Mouse (Mus musculus) stomach, postnatal 0 days (tissue): Measurements from ENCODE around the gene Rap2a. TPM values are rescaled to one million over a fixed set of nuclear protein-coding genes. Genes with fewer than 3 reads are reported as not detected.

Experiments used
- ATAC-seq: fragments of 200-750 bp; cut with Nextera tagmentation; 2 replicates; pipeline ENCODE4 v1.8.0; 2017; ENCODE audit not compliant: low FRiP score, low TSS enrichment
- DNase-seq: peaks from one replicate; pipeline ENCODE4 v3.0.0-alpha.2; 2016; ENCODE audit warnings: low spot score
- H3K27ac ChIP-seq: fragments of 300-500 bp; sonication (generic); replicated peaks from 2 replicates; pipeline ENCODE4 v1.5.1; 2014; ENCODE audit warnings: mild to moderate bottlenecking, control low read depth
- H3K27me3 ChIP-seq: fragments of 300-500 bp; sonication (generic); 2 replicates; pipeline ENCODE4 v1.6.1; 2014; ENCODE audit warnings: low read length; ENCODE audit not compliant: control insufficient read depth, insufficient read depth
- H3K36me3 ChIP-seq: fragments of 300-500 bp; sonication (generic); 2 replicates; pipeline ENCODE4 v1.6.1; 2014; ENCODE audit warnings: low read length, mixed read lengths; ENCODE audit not compliant: control insufficient read depth, insufficient read depth
- H3K4me1 ChIP-seq: fragments of 300-500 bp; sonication (generic); replicated peaks from 2 replicates; pipeline ENCODE4 v1.6.1; 2014; ENCODE audit warnings: antibody characterized with exemption; ENCODE audit not compliant: control insufficient read depth, insufficient read depth
- H3K4me2 ChIP-seq: fragments of 300-500 bp; sonication (generic); replicated peaks from 2 replicates; pipeline ENCODE4 v1.6.1; 2014; ENCODE audit warnings: low read depth, mild to moderate bottlenecking, control low read depth, moderate library complexity
- H3K4me3 ChIP-seq: fragments of 300-500 bp; sonication (generic); 2 replicates; pipeline ENCODE4 v1.5.1; 2014; ENCODE audit warnings: low read depth, low read length, control low read depth
- H3K9ac ChIP-seq: fragments of 300-500 bp; sonication (generic); 2 replicates; pipeline ENCODE4 v1.6.1; 2014; ENCODE audit warnings: mild to moderate bottlenecking, low read length, control low read depth, mixed read lengths
- H3K9me3 ChIP-seq: fragments of 300-500 bp; sonication (generic); 2 replicates; pipeline ENCODE4 v1.6.1; 2016; ENCODE audit warnings: low read length; ENCODE audit not compliant: control insufficient read depth
- CTCF ChIP-seq: IDR thresholded peaks from 2 replicates; pipeline ENCODE4 v1.5.1; 2016; ENCODE audit warnings: antibody characterized with exemption, low read depth, mild to moderate bottlenecking, moderate library complexity
- EP300 ChIP-seq: optimal IDR thresholded peaks from 2 replicates; pipeline ENCODE3; 2016; ENCODE audit warnings: antibody characterized with exemption
- WGBS: fragments of 180-500 bp; shearing (Covaris S2); extraction: QIAGEN DNeasy Blood & Tissue Kit; methylation state at CpG from one replicate; pipeline ENCODE4 v1.1.7; 2014; 5-methylcytosine and 5-hydroxymethylcytosine counted together
- polyA plus RNA-seq: library from polyadenylated mRNA; unstranded; fragments of >200 nt; fragmentation: Nextera tagmentation; extraction: Ambion mirVana; gene quantifications from 2 replicates; pipeline ENCODE4 v1.2.1, GENCODE M21; 2015

Gene Rap2a
- polyA plus RNA-seq = 10.3 and 11.7 TPM in 2 replicates

DNA sequence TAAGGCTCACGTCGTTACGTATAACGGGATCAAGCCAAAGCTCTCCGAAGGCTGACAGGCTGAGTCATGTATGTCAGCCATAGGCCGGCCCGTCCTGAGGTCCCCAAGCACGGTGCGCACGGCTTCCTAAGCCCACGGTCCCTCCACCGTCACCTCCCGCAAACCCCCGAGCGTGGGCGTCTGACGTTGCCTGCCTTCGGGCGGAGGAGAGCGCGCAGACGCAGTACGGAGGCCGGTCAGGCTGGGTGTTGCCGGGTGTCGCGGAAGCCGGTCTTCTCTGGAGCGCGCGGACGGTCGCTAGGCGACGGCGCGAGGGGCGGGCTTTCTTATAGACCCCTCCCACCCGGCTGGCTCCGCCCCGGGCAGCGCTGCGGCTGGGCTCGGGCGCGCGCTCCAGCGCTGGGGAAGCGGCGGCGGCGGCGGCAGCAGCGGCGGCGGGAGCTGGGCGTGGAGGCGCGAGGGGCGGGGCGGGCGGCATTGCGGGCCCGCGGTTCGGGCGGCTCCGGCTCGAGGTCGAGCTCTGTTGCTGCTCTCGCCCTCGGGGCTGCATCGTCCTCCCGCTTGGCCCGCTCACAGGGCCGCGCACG, at the start of gene Rap2a:
Gene Rap2a, plus strand, starts transcription at position 463 of the 587 bp plus-strand sequence.
- TF ChIP-seq CTCF = no peak
- peak within 1 kb of the TSS; percentile 85 for H3K9ac ChIP-seq
- H3K4me1 ChIP-seq = no peaks in the 10 kb centered on the region
- peak within 1 kb of the TSS; percentile 98 for H3K27ac ChIP-seq
- peak within 1 kb of the TSS; percentile 74 for H3K4me3 ChIP-seq
- 0% methylated on average over 35 of the region's 78 CpGs for WGBS
- H3K27me3 ChIP-seq = no peaks in the 10 kb centered on the region
- peak; percentile 93 for ATAC-seq
- H3K4me2 ChIP-seq = peak within 1 kb of the TSS; percentile 80
- H3K9me3 ChIP-seq = no peaks in the 10 kb centered on the region
- DNase-seq = peak; percentile 98
- H3K36me3 ChIP-seq = no peaks in the 10 kb centered on the region

DNA sequence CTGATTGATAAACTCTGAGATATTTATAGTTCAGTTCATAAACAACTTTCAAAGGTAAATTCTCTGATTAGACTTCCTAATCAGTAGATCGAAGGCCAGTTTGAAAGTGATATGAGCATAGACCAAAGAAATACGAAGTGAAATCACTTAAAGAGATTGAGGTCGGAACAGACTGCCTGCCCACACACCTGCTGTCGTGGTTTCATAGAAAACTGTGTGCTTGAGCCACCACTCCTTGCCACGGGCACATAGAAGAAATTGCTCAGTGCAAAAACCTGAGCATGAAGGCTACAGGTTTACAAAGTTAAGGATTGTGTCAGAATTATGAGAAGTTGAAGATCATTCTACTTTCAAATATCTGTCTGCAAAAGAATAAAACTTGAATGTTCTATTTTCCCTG, 49.7 kb upstream of the Rap2a start:
- H3K4me1 ChIP-seq = no peaks in the 10 kb centered on the region
- no peak for TF ChIP-seq EP300
- no peak for TF ChIP-seq CTCF
- no peak overlapping the region for H3K9ac ChIP-seq
- H3K4me3 ChIP-seq = no peak overlapping the region
- no peak overlapping the region for H3K27ac ChIP-seq
- no peak overlapping the region for H3K4me2 ChIP-seq
- H3K27me3 ChIP-seq = no peaks in the 10 kb centered on the region
- no peak for ATAC-seq
- 89% methylated on average over 5 of the region's 5 CpGs for WGBS
- peaks cover 8% of the 10 kb centered on the region for H3K36me3 ChIP-seq
- no peak for DNase-seq
- H3K9me3 ChIP-seq = no peaks in the 10 kb centered on the region

DNA sequence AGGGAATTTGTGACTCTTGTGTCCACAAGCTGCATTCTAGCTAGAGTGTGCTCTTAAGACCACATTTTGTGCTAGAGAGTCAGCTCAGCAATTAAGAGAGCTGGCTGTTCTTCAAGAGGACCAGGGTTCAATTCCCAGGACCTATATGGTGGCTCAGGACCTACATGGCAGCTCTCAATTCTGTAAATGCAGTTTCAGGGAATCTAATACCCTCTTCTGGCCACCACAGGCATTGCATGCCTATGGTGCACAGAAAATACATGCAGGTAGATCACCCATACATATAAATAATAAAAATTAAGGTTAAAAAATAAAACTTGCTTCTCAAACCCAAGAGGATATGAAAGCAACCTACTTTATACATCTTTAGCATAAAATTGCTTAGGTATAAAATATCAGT, 45.5 kb upstream of the Rap2a start:
- Histone ChIP-seq H3K9me3 (no peaks in the 10 kb centered on the region), H3K4me3 (no peak overlapping the region), H3K4me1 (no peaks in the 10 kb centered on the region), H3K4me2 (no peak overlapping the region), H3K27ac (no peak overlapping the region), H3K36me3 (peaks cover 3% of the 10 kb centered on the region; the same call in 1 of the 2 replicates), H3K27me3 (no peaks in the 10 kb centered on the region), H3K9ac (no peak overlapping the region)
- TF ChIP-seq EP300 = no peak
- peak; percentile 66 for TF ChIP-seq CTCF
- DNase-seq (no peak), ATAC-seq (no peak)

DNA sequence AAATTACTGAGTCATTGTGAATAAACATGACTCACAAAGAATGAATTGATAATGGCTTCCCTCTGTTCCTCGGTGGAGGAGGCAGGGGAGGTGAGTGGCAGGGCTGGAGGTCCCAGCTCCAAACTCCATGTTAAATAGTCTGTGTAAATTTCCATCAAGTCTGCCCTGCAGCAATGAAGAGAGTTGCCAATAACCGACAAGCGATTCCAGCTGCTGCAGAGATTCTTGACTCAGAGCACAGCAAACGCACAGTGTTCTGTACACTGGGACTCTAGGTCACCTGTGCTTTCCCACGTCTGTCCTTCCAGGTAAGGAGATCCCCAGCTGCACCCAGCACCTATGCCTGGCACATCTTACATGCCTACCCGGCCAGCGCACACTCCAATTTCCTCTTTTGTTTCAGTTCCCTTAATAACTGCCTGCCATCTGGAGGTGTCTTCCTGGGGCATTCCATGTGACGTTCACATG, 44.3 kb upstream of the Rap2a start:
- Histone ChIP-seq H3K4me2 (no peak overlapping the region), H3K9me3 (no peaks in the 10 kb centered on the region), H3K27ac (no peak overlapping the region), H3K4me1 (no peaks in the 10 kb centered on the region), H3K36me3 (peaks cover 3% of the 10 kb centered on the region; the same call in 1 of the 2 replicates), H3K9ac (no peak overlapping the region), H3K27me3 (no peaks in the 10 kb centered on the region), H3K4me3 (no peak overlapping the region)
- peak; percentile 54; the same call in 1 of the 2 replicates for ATAC-seq
- 72% methylated on average over 8 of the region's 8 CpGs for WGBS
- no peak for TF ChIP-seq CTCF
- no peak for DNase-seq

DNA sequence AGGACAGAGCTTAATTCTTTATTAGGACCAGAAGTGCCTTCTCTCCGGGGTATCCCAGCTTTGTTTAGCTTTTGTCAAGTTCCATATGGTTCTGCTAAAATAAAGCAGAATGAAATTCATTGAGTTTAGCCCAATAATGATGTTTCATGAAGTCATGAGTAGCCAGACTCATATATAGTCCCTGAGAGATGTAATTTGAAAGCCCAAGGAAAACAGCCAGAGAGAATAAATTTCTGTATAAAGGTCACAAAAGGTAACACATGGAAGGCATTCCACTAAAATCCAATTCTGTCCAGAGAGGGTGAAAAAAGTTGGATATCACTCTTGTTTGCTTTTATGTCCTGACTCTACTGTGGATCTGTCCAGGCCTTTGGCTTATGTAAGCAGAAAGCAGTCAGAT, 43.4 kb upstream of the Rap2a start:
- DNase-seq = no peak
- Histone ChIP-seq H3K4me1 (no peaks in the 10 kb centered on the region), H3K36me3 (peaks cover 3% of the 10 kb centered on the region; the same call in 1 of the 2 replicates), H3K4me2 (no peak overlapping the region), H3K27me3 (no peaks in the 10 kb centered on the region), H3K9me3 (no peaks in the 10 kb centered on the region), H3K27ac (no peak overlapping the region), H3K9ac (no peak overlapping the region), H3K4me3 (no peak overlapping the region)
- 48% methylated on average over 1 of the region's 1 CpGs for WGBS
- no peak for ATAC-seq
- TF ChIP-seq CTCF = no peak
- no peak for TF ChIP-seq EP300

DNA sequence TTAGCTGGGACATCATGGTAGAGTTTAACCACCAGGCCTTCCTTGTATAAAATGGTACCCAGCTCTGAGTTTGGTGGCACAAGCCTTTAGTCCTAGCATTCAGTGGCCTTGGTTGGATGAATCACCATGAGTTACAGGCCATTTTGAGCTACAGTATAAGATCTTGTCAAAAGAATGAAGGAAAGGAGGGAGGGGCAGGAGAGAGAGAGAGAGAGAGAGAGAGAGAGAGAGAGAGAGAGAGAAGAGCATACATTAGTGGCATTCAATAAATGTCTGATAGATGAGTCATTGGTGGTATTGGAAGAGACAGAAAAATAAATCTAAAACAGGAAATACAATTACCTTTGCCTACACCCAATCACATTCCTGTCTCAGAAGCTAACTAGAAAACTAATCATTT, 37.5 kb upstream of the Rap2a start:
- no peak overlapping the region for H3K4me3 ChIP-seq
- H3K36me3 ChIP-seq = no peaks in the 10 kb centered on the region
- TF ChIP-seq EP300 = no peak
- no peak for TF ChIP-seq CTCF
- no peaks in the 10 kb centered on the region for H3K27me3 ChIP-seq
- H3K27ac ChIP-seq = no peak overlapping the region
- DNase-seq (no peak), ATAC-seq (no peak)
- no peaks in the 10 kb centered on the region for H3K9me3 ChIP-seq
- H3K9ac ChIP-seq = no peak overlapping the region
- H3K4me1 ChIP-seq = no peaks in the 10 kb centered on the region
- H3K4me2 ChIP-seq = no peak overlapping the region
